Mouse (Mus musculus) embryo, embryonic 10.5 days (tissue): Measurements from ENCODE around the gene Ky.

Experiments used
- DNase-seq: peaks from one replicate; pipeline ENCODE4 v3.0.0-alpha.2; 2015; ENCODE audit warnings: low spot score

Ky gene

DNA sequence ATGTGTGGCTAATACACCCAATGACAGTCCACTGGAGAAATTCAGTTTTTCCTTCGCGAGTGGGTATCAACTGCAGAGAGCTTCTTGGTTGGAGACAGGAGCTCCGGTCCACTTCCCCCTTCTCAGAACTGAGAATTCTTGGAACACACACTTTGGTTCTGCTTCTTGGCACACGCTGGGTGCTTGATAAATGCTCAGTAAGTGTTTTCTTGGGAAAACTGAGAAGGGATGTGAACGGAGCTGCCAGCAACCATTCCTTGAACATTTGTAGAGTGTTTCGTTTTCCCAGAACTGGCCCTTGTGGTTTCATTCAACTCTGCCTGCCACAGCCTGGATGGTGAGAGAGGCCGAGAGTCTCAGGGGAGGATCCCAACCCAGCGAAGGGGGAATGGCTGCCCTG is 43.7 kb downstream of the Ky start:
- no peak for DNase-seq

DNA sequence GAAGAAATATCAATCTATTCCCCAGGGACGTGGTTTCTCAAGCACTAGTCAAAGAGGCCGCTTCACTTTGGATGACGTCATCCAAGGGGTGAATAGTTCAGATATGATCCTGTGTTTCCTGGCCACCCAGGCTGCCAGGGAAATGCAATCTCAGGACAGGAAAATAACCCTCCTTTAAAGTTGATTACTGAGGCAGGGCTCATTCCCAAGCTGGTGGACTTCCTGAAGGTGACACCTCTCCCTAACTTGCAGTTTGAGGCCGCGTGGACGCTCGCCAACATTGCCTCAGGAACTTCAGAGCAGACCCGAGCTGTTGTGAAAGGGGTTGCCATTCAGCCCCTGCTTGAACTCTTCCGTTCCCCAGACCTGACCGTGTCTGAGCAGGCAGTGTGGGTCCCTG is 46.2 kb downstream of the Ky start:
- DNase-seq, result peak; percentile 25

DNA sequence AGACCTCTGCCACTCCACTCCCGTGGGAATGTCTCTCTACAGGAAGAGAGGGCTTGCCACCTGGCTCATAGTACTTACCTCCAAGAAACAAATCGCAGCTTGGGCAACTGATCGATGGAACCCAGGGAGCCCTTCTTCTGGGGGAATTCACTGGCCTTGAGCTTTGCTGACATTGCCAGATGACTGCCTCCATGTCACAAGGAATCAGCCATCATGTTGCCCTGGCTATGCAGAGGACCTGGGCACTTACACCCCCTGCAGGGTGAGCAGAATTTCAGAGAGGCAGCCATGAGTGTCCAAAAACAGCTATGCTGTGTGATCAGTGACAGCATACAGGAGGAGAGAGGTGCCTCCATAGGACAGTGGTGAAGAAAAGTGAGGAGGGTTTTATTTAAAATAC is 48.2 kb downstream of the Ky start:
- no peak for DNase-seq

DNA sequence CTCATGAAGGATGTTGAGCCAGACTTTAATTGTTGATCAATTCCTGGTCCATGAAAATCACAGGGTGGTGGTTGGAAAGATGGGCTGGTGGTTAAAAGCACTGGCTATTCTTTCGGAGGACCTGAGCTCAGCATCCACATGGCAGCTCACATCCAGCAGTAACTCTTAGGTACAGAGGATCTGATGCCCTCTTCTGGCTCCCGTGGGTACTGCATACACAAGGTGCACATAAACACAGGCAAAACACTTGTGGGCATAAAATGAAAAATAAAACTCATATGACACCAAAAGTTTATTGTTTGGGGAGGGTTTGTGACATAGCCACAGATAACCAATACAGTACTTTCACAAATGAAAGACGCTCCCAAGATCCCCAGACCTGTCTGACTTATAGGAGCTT is 52.9 kb downstream of the Ky start:
- no peak for DNase-seq

DNA sequence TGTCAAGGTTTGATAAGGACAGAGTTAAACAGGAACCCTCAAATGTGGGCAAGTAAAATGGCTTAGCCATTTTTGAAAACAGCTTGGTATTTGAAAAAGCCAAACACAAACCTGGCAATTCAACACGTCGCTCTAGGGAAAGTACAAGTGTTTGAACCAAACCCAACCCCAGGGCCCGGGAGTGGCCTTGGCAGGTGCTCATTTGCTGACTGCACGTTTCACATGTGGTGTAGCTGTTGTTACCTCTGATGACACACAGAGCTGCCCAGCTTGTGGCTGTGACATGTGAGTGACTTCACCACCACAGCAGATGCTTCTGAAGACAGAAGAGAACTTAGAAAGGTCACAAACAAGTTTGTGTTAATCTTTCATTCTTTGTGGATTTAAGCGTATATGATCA is 67.3 kb downstream of the Ky start:
- DNase-seq, result no peak

GRCm38 (mm10) chr9:102577480-102577879 is 71.9 kb downstream of the Ky start:
- no peak for DNase-seq

- no peak for DNase-seq
Measured at GRCm38 (mm10) chr9:102581921-102582469, 76.4 kb downstream of the Ky start.

- no peak for DNase-seq
Measured at GRCm38 (mm10) chr9:102587347-102587746, 81.8 kb downstream of the Ky start.

GRCm38 (mm10) chr9:102594667-102595393 is 89.3 kb downstream of the Ky start:
- DNase-seq, result peak; percentile 24
